Mouse (Mus musculus) lung, adult 2 months (tissue): Measurements from ENCODE around the gene Ralb. TPM values are rescaled to one million over a fixed set of nuclear protein-coding genes. Genes with fewer than 3 reads are reported as not detected.

Experiments
- DNase-seq: peaks from one replicate; pipeline ENCODE4 v3.0.0; 2022
- H3K4me1 ChIP-seq: fragments of 200-500 bp; 2 replicates; pipeline ENCODE4 v1.6.1; 2011; ENCODE audit warnings: low read length; ENCODE audit not compliant: control insufficient read depth, insufficient read depth
- H3K4me3 ChIP-seq: fragments of 200-500 bp; replicated peaks from 2 replicates; pipeline ENCODE3; 2011; ENCODE audit warnings: low read depth, mild to moderate bottlenecking, control low read depth, low read length; ENCODE audit errors: extremely low read depth
- CTCF ChIP-seq: fragments of 200-500 bp; IDR thresholded peaks from 2 replicates; pipeline ENCODE4 v1.5.1; 2011; ENCODE audit warnings: mild to moderate bottlenecking, low read length, control low read depth; ENCODE audit not compliant: insufficient read depth
- POLR2A ChIP-seq: fragments of 200-500 bp; IDR thresholded peaks from 2 replicates; pipeline ENCODE4 v1.6.1; 2011; ENCODE audit warnings: low read depth, mild to moderate bottlenecking, control low read depth, low read length, borderline replicate concordance; ENCODE audit errors: extremely low read depth
- WGBS: fragments of 180-500 bp; shearing (Covaris S2); methylation state at CpG from one replicate; pipeline ENCODE4 v1.1.7; 2018; 5-methylcytosine and 5-hydroxymethylcytosine counted together
- polyA plus RNA-seq: library from polyadenylated mRNA; depleted of rRNA; stranded (reverse); fragments of >200 nt; gene quantifications from 2 replicates; pipeline ENCODE4 v1.2.3, GENCODE M21; 2012

The Ralb gene
- polyA plus RNA-seq, 1 experiment = 54.1 TPM

- Histone ChIP-seq H3K4me1 (peaks cover 2% of the 10 kb centered on the region; the same call in 1 of the 2 replicates), H3K4me3 (no peak overlapping the region)
- TF ChIP-seq CTCF = no peak
- no peak for TF ChIP-seq POLR2A
- DNase-seq = no peak
- 70% methylated on average over 6 of the region's 6 CpGs for WGBS
Measured at GRCm38 (mm10) chr1:119543316-119543715, 38.7 kb upstream of the Ralb start.

DNA sequence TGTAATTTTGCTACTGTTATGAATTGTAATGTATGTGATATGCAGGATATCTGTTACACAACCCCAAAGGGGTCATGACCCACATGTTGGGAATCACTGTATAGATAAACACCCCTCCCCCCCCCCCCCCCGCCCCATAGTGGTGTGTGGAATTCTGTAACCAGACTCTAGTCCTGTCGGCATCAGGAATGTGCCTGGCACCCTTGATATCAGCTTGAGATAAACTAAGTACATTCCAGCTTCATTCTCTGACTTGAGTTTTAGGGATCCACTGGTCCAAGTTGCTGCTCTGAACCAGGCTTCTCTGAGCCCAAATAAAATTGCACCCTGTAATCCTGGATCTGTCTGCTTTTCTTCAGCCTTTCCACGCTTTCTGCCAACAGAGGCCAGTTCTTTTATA, 37.0 kb upstream of the Ralb start:
- Histone ChIP-seq H3K4me3 (no peak overlapping the region), H3K4me1 (peaks cover 2% of the 10 kb centered on the region; the same call in 1 of the 2 replicates)
- no peak for TF ChIP-seq CTCF
- no peak for TF ChIP-seq POLR2A
- DNase-seq = no peak
- 68% methylated on average over 3 of the region's 3 CpGs for WGBS

DNA sequence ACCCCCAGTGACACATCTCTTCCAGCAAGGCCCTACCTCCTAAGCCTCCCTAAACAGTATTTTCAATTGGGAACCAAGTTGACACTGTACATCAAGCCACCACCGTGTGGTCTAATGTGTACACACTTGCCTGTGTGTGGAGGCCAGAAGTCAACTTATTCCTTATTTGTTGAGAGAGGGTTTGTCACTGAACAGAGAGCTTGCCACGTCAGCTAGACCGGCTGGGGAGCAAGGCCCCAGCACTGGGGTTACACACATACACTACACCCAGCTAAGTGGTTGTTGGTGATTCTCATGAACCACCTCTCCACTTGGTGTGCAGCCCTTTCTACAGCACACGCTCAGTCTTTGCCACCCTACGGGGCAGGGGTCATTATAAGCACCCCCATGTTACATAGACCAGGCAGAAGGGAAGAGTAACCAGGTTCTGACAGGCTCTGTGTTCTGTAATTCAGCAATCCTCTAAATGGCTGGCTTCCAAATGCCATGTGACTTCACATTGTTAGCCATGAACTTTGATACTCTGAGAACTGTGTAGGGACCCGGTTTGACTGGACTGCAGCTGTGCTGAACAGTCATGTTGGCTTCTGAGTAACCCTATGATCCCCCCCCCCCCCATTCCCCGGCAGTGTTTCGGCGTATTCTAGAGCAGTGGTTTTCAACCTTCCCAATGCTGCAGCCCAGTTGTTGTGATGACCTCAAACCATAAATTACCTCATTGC, 36.4 kb upstream of the Ralb start:
- no peak for DNase-seq
- WGBS = 64% methylated on average over 9 of the region's 9 CpGs
- no peak for TF ChIP-seq POLR2A
- Histone ChIP-seq H3K4me3 (no peak overlapping the region), H3K4me1 (peaks cover 2% of the 10 kb centered on the region; the same call in 1 of the 2 replicates)

GRCm38 (mm10) chr1:119539252-119539651, 34.7 kb upstream of the Ralb start:
- WGBS = 47% methylated on average over 2 of the region's 2 CpGs
- TF ChIP-seq CTCF (no peak), POLR2A (no peak)
- DNase-seq = no peak
- Histone ChIP-seq H3K4me1 (peaks cover 2% of the 10 kb centered on the region; the same call in 1 of the 2 replicates), H3K4me3 (no peak overlapping the region)

DNA sequence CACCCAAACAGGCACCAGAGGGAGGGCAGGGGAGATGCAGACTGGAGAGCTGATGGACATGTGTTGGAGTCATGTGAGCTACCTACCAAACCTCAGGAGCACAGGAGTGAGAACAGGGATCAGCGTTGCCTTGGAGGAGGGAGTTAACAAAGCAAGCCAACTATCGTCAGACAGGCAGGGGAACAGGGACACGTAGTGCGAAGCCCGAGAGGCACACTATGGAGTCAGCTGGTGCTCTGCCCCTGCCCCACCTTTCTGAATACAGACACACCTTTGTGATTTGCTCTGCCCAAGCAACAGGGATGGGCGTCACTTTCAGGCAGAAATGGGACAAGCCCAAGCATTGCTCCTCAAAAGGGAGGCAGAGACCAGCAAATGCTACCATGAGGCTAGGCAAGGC, 33.1 kb upstream of the Ralb start:
- no peak for DNase-seq
- WGBS = 92% methylated on average over 6 of the region's 6 CpGs
- H3K4me1 ChIP-seq = no peaks in the 10 kb centered on the region
- H3K4me3 ChIP-seq = no peak overlapping the region
- TF ChIP-seq POLR2A (no peak), CTCF (no peak)

GRCm38 (mm10) chr1:119536122-119536521, 31.5 kb upstream of the Ralb start:
- Histone ChIP-seq H3K4me1 (no peaks in the 10 kb centered on the region), H3K4me3 (no peak overlapping the region)
- DNase-seq = no peak
- TF ChIP-seq POLR2A (no peak), CTCF (no peak)
- 79% methylated on average over 2 of the region's 2 CpGs for WGBS

GRCm38 (mm10) chr1:119534341-119534740, 29.7 kb upstream of the Ralb start:
- DNase-seq = no peak
- Histone ChIP-seq H3K4me3 (no peak overlapping the region), H3K4me1 (no peaks in the 10 kb centered on the region)
- 83% methylated on average over 5 of the region's 5 CpGs for WGBS
- no peak for TF ChIP-seq POLR2A

DNA sequence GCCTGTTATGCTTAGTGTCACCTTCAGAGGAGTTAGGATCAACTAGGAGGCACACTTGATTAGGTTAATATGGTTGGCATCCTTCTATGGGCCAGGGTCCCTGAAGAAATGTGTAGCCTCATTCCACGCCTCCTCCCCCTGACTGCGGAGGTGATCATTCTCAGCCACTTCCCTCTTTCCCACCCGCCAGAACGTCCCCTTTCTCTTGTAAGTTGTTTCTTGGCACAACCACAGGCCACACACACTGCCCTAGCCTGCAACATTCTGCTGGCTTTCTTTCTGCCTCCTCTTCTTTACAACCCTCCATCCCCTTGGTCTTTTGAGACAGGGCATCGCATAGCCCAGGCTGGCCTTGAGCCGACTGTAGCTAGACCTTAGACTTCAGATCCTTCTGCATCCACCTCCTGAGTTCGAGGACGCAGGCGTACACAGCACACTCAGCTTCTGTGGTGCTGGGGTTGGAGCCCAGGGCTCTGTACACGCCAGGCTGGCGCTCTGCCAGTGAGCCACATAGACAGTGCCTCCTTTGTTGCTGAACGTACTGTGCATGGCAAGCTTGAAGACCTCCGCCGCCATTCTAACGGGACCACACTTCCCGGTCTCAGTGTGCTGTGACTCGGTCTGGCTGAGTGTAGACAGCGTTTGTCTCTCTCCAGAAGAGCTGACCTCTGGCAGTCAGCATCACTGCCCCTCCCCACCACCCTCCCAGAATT, 28.7 kb upstream of the Ralb start:
- WGBS = 74% methylated on average over 18 of the region's 18 CpGs
- TF ChIP-seq CTCF (no peak), POLR2A (no peak)
- DNase-seq = no peak
- Histone ChIP-seq H3K4me3 (no peak overlapping the region), H3K4me1 (no peaks in the 10 kb centered on the region)

GRCm38 (mm10) chr1:119532165-119532564, 27.6 kb upstream of the Ralb start:
- Histone ChIP-seq H3K4me1 (no peaks in the 10 kb centered on the region), H3K4me3 (no peak overlapping the region)
- no peak for DNase-seq
- no peak for TF ChIP-seq POLR2A
- no peak for TF ChIP-seq CTCF
- 97% methylated on average over 6 of the region's 6 CpGs for WGBS

DNA sequence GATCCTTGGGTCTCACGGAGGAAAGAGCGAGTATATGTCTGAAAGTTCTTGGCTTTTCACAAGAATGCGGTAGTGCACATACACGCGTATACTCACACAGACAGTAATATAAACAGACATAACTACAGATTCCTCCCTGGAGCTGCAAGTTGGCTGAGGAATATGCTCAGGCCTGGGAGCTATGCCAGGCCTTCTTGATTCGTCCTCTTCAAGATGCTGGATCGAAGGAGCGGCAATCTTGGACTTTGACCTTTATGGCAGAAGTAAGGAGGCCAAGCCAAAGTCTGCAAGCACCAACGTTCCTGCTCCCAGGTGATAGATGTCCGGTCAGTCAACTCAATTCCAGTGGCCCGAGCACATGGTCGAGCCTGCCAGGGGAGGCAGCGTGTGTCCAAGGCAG, 26.3 kb upstream of the Ralb start:
- Histone ChIP-seq H3K4me3 (no peak overlapping the region), H3K4me1 (peaks cover 7% of the 10 kb centered on the region; the same call in 1 of the 2 replicates)
- 67% methylated on average over 13 of the region's 13 CpGs for WGBS
- no peak for DNase-seq
- no peak for TF ChIP-seq POLR2A
